Mouse (Mus musculus): ENCODE data around the gene Sash1. TPM values are rescaled to one million over a fixed set of nuclear protein-coding genes. Genes with fewer than 3 reads are reported as not detected.

The Sash1 gene
- total and polyA plus RNA-seq, 2 experiments from 2014 or later, result 5.0 to 47.4 TPM

- H3K36me3 ChIP-seq (ENCODE audit: insufficient read depth, low read length), result no peaks in the 10 kb centered on the region
- DNase-seq (ENCODE audit: low spot score) (no peak), ATAC-seq (ENCODE audit: low FRiP score) (no peak)
- H3K27me3 ChIP-seq (ENCODE audit: insufficient read depth, low read length), result no peaks in the 10 kb centered on the region
- no peaks in the 10 kb centered on the region for H3K9me3 ChIP-seq (ENCODE audit: low read length)
- 0 out of 2 replicates have a peak overlapping the region, but pooled peaks have one; percentile 42 for H3K9ac ChIP-seq (replicated peaks; ENCODE audit: low read length, poor library complexity, severe bottlenecking)
- peak overlapping the region; percentile 28; the same call in 1 of the 2 replicates for H3K4me3 ChIP-seq (ENCODE audit: low read depth, low read length)
- peaks cover 12% of the 10 kb centered on the region; the same call in 1 of the 2 replicates for H3K4me1 ChIP-seq (ENCODE audit: insufficient read depth, low read length)
- TF ChIP-seq CTCF (IDR thresholded peaks at IDR 0.05), result no peak
- peak overlapping the region; percentile 70 for H3K27ac ChIP-seq (ENCODE audit: low read depth, low read length)
- peak overlapping the region; percentile 54 for H3K4me2 ChIP-seq (ENCODE audit: low read depth, low read length, poor library complexity, severe bottlenecking)
- 61% methylated on average over 11 of the region's 11 CpGs for WGBS
These were observed 129.1 kb downstream of the Sash1 start for GRCm38 (mm10) chr10:8756604-8757354.

DNA sequence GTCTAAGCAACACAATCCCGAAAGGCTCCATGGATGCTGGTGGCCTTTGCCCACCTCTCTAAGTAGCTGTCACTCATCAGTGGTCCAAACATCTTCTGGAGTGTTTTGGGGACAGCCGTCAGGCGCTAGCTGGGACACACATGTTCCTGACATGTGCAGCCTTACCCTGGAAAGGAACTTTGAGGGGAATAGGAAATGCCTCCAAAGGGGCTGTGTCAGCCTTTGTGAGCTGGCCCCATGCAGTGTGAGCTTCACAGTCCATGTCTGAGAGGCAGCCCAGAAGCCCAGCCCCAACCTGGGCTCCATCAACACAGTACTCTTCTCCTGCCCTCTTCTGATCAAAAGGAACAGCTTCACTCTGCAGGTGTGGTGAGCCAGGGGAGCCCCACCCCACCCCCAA is 132.5 kb downstream of the Sash1 start:
- no peak for DNase-seq (ENCODE audit: low spot score)
- Histone ChIP-seq H3K27ac (ENCODE audit: low read depth, low read length) (no peak overlapping the region), H3K9ac (replicated peaks; ENCODE audit: low read length, poor library complexity, severe bottlenecking) (no peak overlapping the region), H3K36me3 (ENCODE audit: insufficient read depth, low read length) (peaks cover 4% of the 10 kb centered on the region; the same call in 1 of the 2 replicates), H3K4me3 (ENCODE audit: low read depth, low read length) (no peak overlapping the region), H3K4me1 (ENCODE audit: insufficient read depth, low read length) (peaks cover 8% of the 10 kb centered on the region; the same call in 1 of the 2 replicates), H3K4me2 (ENCODE audit: low read depth, low read length, poor library complexity, severe bottlenecking) (no peak overlapping the region), H3K27me3 (ENCODE audit: insufficient read depth, low read length) (no peaks in the 10 kb centered on the region), H3K9me3 (ENCODE audit: low read length) (no peaks in the 10 kb centered on the region)
- no peak for ATAC-seq (ENCODE audit: low FRiP score)
- 85% methylated on average over 3 of the region's 3 CpGs for WGBS
- TF ChIP-seq CTCF (IDR thresholded peaks at IDR 0.05), result no peak

- Histone ChIP-seq H3K9ac (replicated peaks; ENCODE audit: low read length, poor library complexity, severe bottlenecking) (no peak overlapping the region), H3K27me3 (ENCODE audit: insufficient read depth, low read length) (no peaks in the 10 kb centered on the region), H3K4me1 (ENCODE audit: insufficient read depth, low read length) (peaks cover 8% of the 10 kb centered on the region; the same call in 1 of the 2 replicates), H3K36me3 (ENCODE audit: insufficient read depth, low read length) (peaks cover 4% of the 10 kb centered on the region; the same call in 1 of the 2 replicates), H3K4me3 (ENCODE audit: low read depth, low read length) (no peak overlapping the region), H3K4me2 (ENCODE audit: low read depth, low read length, poor library complexity, severe bottlenecking) (no peak overlapping the region), H3K27ac (ENCODE audit: low read depth, low read length) (0 out of 2 replicates have a peak overlapping the region, but pooled peaks have one; percentile 3), H3K9me3 (ENCODE audit: low read length) (no peaks in the 10 kb centered on the region)
- no peak for TF ChIP-seq CTCF (IDR thresholded peaks at IDR 0.05)
- ATAC-seq (ENCODE audit: low FRiP score) (no peak), DNase-seq (ENCODE audit: low spot score) (peak; percentile 34)
- WGBS, result 75% methylated on average over 7 of the region's 7 CpGs
These were observed 133.4 kb downstream of the Sash1 start for GRCm38 (mm10) chr10:8752436-8752835.

GRCm38 (mm10) chr10:8749537-8749936 is 136.3 kb downstream of the Sash1 start:
- Histone ChIP-seq H3K4me1 (ENCODE audit: insufficient read depth, low read length) (peaks cover 5% of the 10 kb centered on the region; the same call in 1 of the 2 replicates), H3K36me3 (ENCODE audit: insufficient read depth, low read length) (peaks cover 4% of the 10 kb centered on the region; the same call in 1 of the 2 replicates), H3K4me2 (ENCODE audit: low read depth, low read length, poor library complexity, severe bottlenecking) (no peak overlapping the region), H3K9ac (replicated peaks; ENCODE audit: low read length, poor library complexity, severe bottlenecking) (no peak overlapping the region), H3K4me3 (ENCODE audit: low read depth, low read length) (no peak overlapping the region), H3K9me3 (ENCODE audit: low read length) (no peaks in the 10 kb centered on the region), H3K27ac (ENCODE audit: low read depth, low read length) (peak overlapping the region; percentile 28; the same call in 1 of the 2 replicates), H3K27me3 (ENCODE audit: insufficient read depth, low read length) (no peaks in the 10 kb centered on the region)
- WGBS, result 33% methylated on average over 11 of the region's 11 CpGs
- TF ChIP-seq CTCF (IDR thresholded peaks at IDR 0.05), result no peak
- ATAC-seq (ENCODE audit: low FRiP score) (no peak), DNase-seq (ENCODE audit: low spot score) (peak; percentile 62)

GRCm38 (mm10) chr10:8747450-8748212 is 138.2 kb downstream of the Sash1 start:
- Histone ChIP-seq H3K27ac (ENCODE audit: low read depth, low read length) (0 out of 2 replicates have a peak overlapping the region, but pooled peaks have one; percentile 26), H3K4me1 (ENCODE audit: insufficient read depth, low read length) (peaks cover 2% of the 10 kb centered on the region; the same call in 1 of the 2 replicates), H3K4me2 (ENCODE audit: low read depth, low read length, poor library complexity, severe bottlenecking) (no peak overlapping the region), H3K4me3 (ENCODE audit: low read depth, low read length) (no peak overlapping the region), H3K36me3 (ENCODE audit: insufficient read depth, low read length) (peaks cover 4% of the 10 kb centered on the region; the same call in 1 of the 2 replicates), H3K9me3 (ENCODE audit: low read length) (no peaks in the 10 kb centered on the region), H3K9ac (replicated peaks; ENCODE audit: low read length, poor library complexity, severe bottlenecking) (no peak overlapping the region), H3K27me3 (ENCODE audit: insufficient read depth, low read length) (no peaks in the 10 kb centered on the region)
- 0 out of 2 replicates have a peak, but pooled peaks have one; percentile 5 for TF ChIP-seq CTCF (IDR thresholded peaks at IDR 0.05)
- ATAC-seq (ENCODE audit: low FRiP score), result 0 out of 2 replicates have a peak, but pooled peaks have one; percentile 17
- WGBS, result 58% methylated on average over 21 of the region's 21 CpGs
- no peak for DNase-seq (ENCODE audit: low spot score)
